29 mouse cellular contexts compared by ENCODE assay signal in genomic region chr1:171948161-171948945, GRCm38 (mm10). TPM values are rescaled to one million over a fixed set of nuclear protein-coding genes. Genes with fewer than 3 reads are reported as not detected.
DNase-seq lines count a peak whose midpoint lies in the region; ATAC-seq lines count a peak whose summit lies in the region.
"Had no signal": no experiment of that assay in that cellular context is flagged by ENCODE, and none has a peak within 500 bp of the region (broad histone marks: within the 10 kb centered on the region; RNA-seq: fewer than 3 reads in every experiment).

No protein-coding gene starts in this region.

- no peaks in the 10 kb centered on the region for H3K27me3 ChIP-seq in midbrain, embryonic 11.5 days (ENCODE audit: control insufficient read depth, insufficient read depth, low read length)
- no peaks in the 10 kb centered on the region for H3K27me3 ChIP-seq in midbrain, embryonic 16.5 days (ENCODE audit: control insufficient read depth, insufficient read depth, low read depth, low read length)
- H3K27me3 ChIP-seq in neural tube, embryonic 14.5 days (ENCODE audit: control insufficient read depth, insufficient read depth, low read length), result no peaks in the 10 kb centered on the region
- H3K27me3 ChIP-seq in neural tube, embryonic 15.5 days (replicated peaks), result no peaks in the 10 kb centered on the region
- H3K27me3 ChIP-seq in hindbrain, embryonic 13.5 days, result no peaks in the 10 kb centered on the region
- no peaks in the 10 kb centered on the region for H3K27me3 ChIP-seq in hindbrain, embryonic 16.5 days (replicated peaks; ENCODE audit: control insufficient read depth, insufficient read depth, low read length)
- H3K27me3 ChIP-seq in kidney, embryonic 16.5 days (ENCODE audit: insufficient read depth, low read length), result no peaks in the 10 kb centered on the region
- H3K27me3 ChIP-seq: heart, embryonic 12.5 days; heart, embryonic 15.5 days; intestine, embryonic 15.5 days had no signal

- H3K9ac ChIP-seq in midbrain, embryonic 11.5 days (ENCODE audit: low read length), result no peak overlapping the region
- no peak overlapping the region for H3K9ac ChIP-seq in midbrain, embryonic 16.5 days (ENCODE audit: low read depth, low read length)
- H3K9ac ChIP-seq in neural tube, embryonic 14.5 days (replicated peaks; ENCODE audit: low read depth, low read length), result no peak overlapping the region
- no peak overlapping the region for H3K9ac ChIP-seq in neural tube, embryonic 15.5 days (replicated peaks)
- H3K9ac ChIP-seq in hindbrain, embryonic 13.5 days, result no peak overlapping the region
- H3K9ac ChIP-seq in hindbrain, embryonic 16.5 days (ENCODE audit: low read depth, low read length), result no peak overlapping the region
- H3K9ac ChIP-seq in kidney, embryonic 16.5 days (replicated peaks; ENCODE audit: low read length), result no peak overlapping the region
- H3K9ac ChIP-seq: forebrain, postnatal 0 days; heart, embryonic 12.5 days; heart, embryonic 15.5 days; intestine, embryonic 15.5 days had no signal

- ATAC-seq in midbrain, embryonic 11.5 days (ENCODE audit: low FRiP score), result no peak
- no peak for ATAC-seq in midbrain, embryonic 16.5 days
- ATAC-seq in neural tube, embryonic 14.5 days (ENCODE audit: low read depth), result peak; percentile 44; the same call in 1 of the 2 replicates
- no peak for ATAC-seq in neural tube, embryonic 15.5 days (ENCODE audit: low FRiP score)
- peak; percentile 68; the same call in 1 of the 2 replicates for ATAC-seq in hindbrain, embryonic 13.5 days (ENCODE audit: low FRiP score)
- ATAC-seq in hindbrain, embryonic 16.5 days, result peak; percentile 79
- no peak for ATAC-seq in kidney, embryonic 16.5 days (ENCODE audit: low FRiP score, low TSS enrichment)
- ATAC-seq: CD4-positive, CD25-positive, alpha-beta regulatory T cell, adult 4 months; forebrain, embryonic 14.5 days; forebrain, postnatal 0 days; intestine, embryonic 15.5 days had no signal

- no peaks in the 10 kb centered on the region for H3K36me3 ChIP-seq in midbrain, embryonic 11.5 days (ENCODE audit: control insufficient read depth, insufficient read depth, low read length)
- no peaks in the 10 kb centered on the region for H3K36me3 ChIP-seq in midbrain, embryonic 16.5 days (ENCODE audit: control insufficient read depth, insufficient read depth, low read length)
- no peaks in the 10 kb centered on the region for H3K36me3 ChIP-seq in neural tube, embryonic 14.5 days (ENCODE audit: control insufficient read depth, insufficient read depth, low read length)
- no peaks in the 10 kb centered on the region for H3K36me3 ChIP-seq in neural tube, embryonic 15.5 days
- H3K36me3 ChIP-seq in hindbrain, embryonic 13.5 days, result no peaks in the 10 kb centered on the region
- H3K36me3 ChIP-seq in hindbrain, embryonic 16.5 days (ENCODE audit: control insufficient read depth, insufficient read depth, low read length), result no peaks in the 10 kb centered on the region
- no peaks in the 10 kb centered on the region for H3K36me3 ChIP-seq in kidney, embryonic 16.5 days (ENCODE audit: insufficient read depth, low read length)
- H3K36me3 ChIP-seq: heart, embryonic 12.5 days; heart, embryonic 15.5 days; intestine, embryonic 15.5 days had no signal

- no peak overlapping the region for H3K4me2 ChIP-seq in midbrain, embryonic 11.5 days
- H3K4me2 ChIP-seq in midbrain, embryonic 16.5 days (ENCODE audit: low read length), result no peak overlapping the region
- no peak overlapping the region for H3K4me2 ChIP-seq in neural tube, embryonic 14.5 days (ENCODE audit: low read depth, low read length)
- H3K4me2 ChIP-seq in neural tube, embryonic 15.5 days, result no peak overlapping the region
- H3K4me2 ChIP-seq in hindbrain, embryonic 13.5 days, result no peak overlapping the region
- H3K4me2 ChIP-seq in hindbrain, embryonic 16.5 days (ENCODE audit: low read length), result no peak overlapping the region
- H3K4me2 ChIP-seq in kidney, embryonic 16.5 days (replicated peaks; ENCODE audit: low read depth, low read length), result no peak overlapping the region
- H3K4me2 ChIP-seq: heart, embryonic 12.5 days; heart, embryonic 15.5 days; intestine, embryonic 15.5 days had no signal

- H3K4me1 ChIP-seq in midbrain, embryonic 11.5 days (ENCODE audit: control insufficient read depth, insufficient read depth, low read length), result no peaks in the 10 kb centered on the region
- H3K4me1 ChIP-seq in midbrain, embryonic 16.5 days (ENCODE audit: control insufficient read depth, insufficient read depth, low read length), result no peaks in the 10 kb centered on the region
- H3K4me1 ChIP-seq in neural tube, embryonic 14.5 days (ENCODE audit: control insufficient read depth, insufficient read depth, low read length), result no peaks in the 10 kb centered on the region
- H3K4me1 ChIP-seq in neural tube, embryonic 15.5 days, result no peaks in the 10 kb centered on the region
- peaks cover 11% of the 10 kb centered on the region; the same call in 1 of the 2 replicates for H3K4me1 ChIP-seq in hindbrain, embryonic 13.5 days (replicated peaks)
- H3K4me1 ChIP-seq in hindbrain, embryonic 16.5 days (ENCODE audit: control insufficient read depth, insufficient read depth, low read depth, low read length), result no peaks in the 10 kb centered on the region
- no peaks in the 10 kb centered on the region for H3K4me1 ChIP-seq in kidney, embryonic 16.5 days (ENCODE audit: insufficient read depth, low read length)
- H3K4me1 ChIP-seq: heart, embryonic 12.5 days; heart, embryonic 15.5 days; intestine, embryonic 15.5 days had no signal

- 83% methylated on average over 11 of the region's 11 CpGs for WGBS in midbrain, embryonic 11.5 days
- 74% methylated on average over 11 of the region's 11 CpGs for WGBS in midbrain, embryonic 16.5 days
- WGBS in neural tube, embryonic 14.5 days, result 46% methylated on average over 11 of the region's 11 CpGs
- 43% methylated on average over 11 of the region's 11 CpGs for WGBS in neural tube, embryonic 15.5 days
- 45% methylated on average over 11 of the region's 11 CpGs for WGBS in hindbrain, embryonic 13.5 days
- WGBS in hindbrain, embryonic 16.5 days, result 42% methylated on average over 11 of the region's 11 CpGs
- 70% methylated on average over 11 of the region's 11 CpGs for WGBS in kidney, embryonic 16.5 days

- no peaks in the 10 kb centered on the region for H3K9me3 ChIP-seq in midbrain, embryonic 11.5 days (ENCODE audit: control insufficient read depth, low read length)
- H3K9me3 ChIP-seq in midbrain, embryonic 16.5 days (replicated peaks; ENCODE audit: control insufficient read depth, low read length, poor library complexity, severe bottlenecking), result no peaks in the 10 kb centered on the region
- H3K9me3 ChIP-seq in neural tube, embryonic 14.5 days (ENCODE audit: control insufficient read depth, low read length), result no peaks in the 10 kb centered on the region
- H3K9me3 ChIP-seq in neural tube, embryonic 15.5 days (replicated peaks), result no peaks in the 10 kb centered on the region
- no peaks in the 10 kb centered on the region for H3K9me3 ChIP-seq in hindbrain, embryonic 13.5 days
- H3K9me3 ChIP-seq in hindbrain, embryonic 16.5 days (ENCODE audit: control insufficient read depth, low read length), result no peaks in the 10 kb centered on the region
- no peaks in the 10 kb centered on the region for H3K9me3 ChIP-seq in kidney, embryonic 16.5 days (ENCODE audit: low read length)
- H3K9me3 ChIP-seq: heart, embryonic 12.5 days; heart, embryonic 15.5 days; intestine, embryonic 15.5 days had no signal

- DNase-seq in midbrain, embryonic 11.5 days (ENCODE audit: low spot score, missing footprints), result peak; percentile 72
- DNase-seq in embryo, embryonic 11 days, result no peak
- DNase-seq: adrenal gland, adult 2 months; adrenal gland, postnatal 14 days; cerebellum, adult 11 months; cerebellum, adult 2 months; cerebellum, postnatal 10 days; cerebellum, postnatal 36 days; forebrain, postnatal 0 days; gastrocnemius, adult 2 months; gastrocnemius, postnatal 14 days; heart, adult 18-20 months; heart, postnatal 14 days; heart, postnatal 4 days had no signal

- H3K27ac ChIP-seq in midbrain, embryonic 11.5 days (ENCODE audit: low read depth, low read length), result no peak overlapping the region
- no peak overlapping the region for H3K27ac ChIP-seq in midbrain, embryonic 16.5 days (ENCODE audit: low read length)
- no peak overlapping the region for H3K27ac ChIP-seq in neural tube, embryonic 14.5 days (ENCODE audit: low read depth, low read length)
- H3K27ac ChIP-seq in neural tube, embryonic 15.5 days (replicated peaks), result no peak overlapping the region
- peak overlapping the region; percentile 26; the same call in 1 of the 2 replicates for H3K27ac ChIP-seq in hindbrain, embryonic 13.5 days
- no peak overlapping the region for H3K27ac ChIP-seq in hindbrain, embryonic 16.5 days (ENCODE audit: low read depth, low read length)
- H3K27ac ChIP-seq in kidney, embryonic 16.5 days (ENCODE audit: low read length), result no peak overlapping the region
- H3K27ac ChIP-seq: gastrocnemius, adult 2 months; heart, embryonic 15.5 days; intestine, embryonic 15.5 days had no signal

- no peak overlapping the region for H3K4me3 ChIP-seq in midbrain, embryonic 11.5 days (ENCODE audit: low read depth, low read length)
- H3K4me3 ChIP-seq in midbrain, embryonic 16.5 days (ENCODE audit: low read depth, low read length), result no peak overlapping the region
- H3K4me3 ChIP-seq in neural tube, embryonic 14.5 days (ENCODE audit: low read depth, low read length), result no peak overlapping the region
- H3K4me3 ChIP-seq in neural tube, embryonic 15.5 days (replicated peaks), result no peak overlapping the region
- H3K4me3 ChIP-seq in hindbrain, embryonic 13.5 days, result no peak overlapping the region
- H3K4me3 ChIP-seq in hindbrain, embryonic 16.5 days (ENCODE audit: low read length), result no peak overlapping the region
- H3K4me3 ChIP-seq in kidney, embryonic 16.5 days (ENCODE audit: low read length), result no peak overlapping the region
- H3K4me3 ChIP-seq: gastrocnemius, adult 2 months; heart, embryonic 12.5 days; heart, embryonic 15.5 days; intestine, embryonic 15.5 days had no signal

RNA-seq across cellular contexts. Expression of gene Slamf6, which starts 31.0 kb away (rescaled TPM):
- not detected in 2 replicates for polyA plus RNA-seq in midbrain, embryonic 11.5 days (2014; fragmentation: Nextera tagmentation; extraction: Ambion mirVana)
- polyA plus RNA-seq in midbrain, embryonic 16.5 days (2015; fragmentation: Nextera tagmentation; extraction: Ambion mirVana), result not detected in 2 replicates
- polyA plus RNA-seq in neural tube, embryonic 14.5 days (2014; fragmentation: Nextera tagmentation; extraction: Ambion mirVana), result 0.13 TPM in 1 of 2 replicates, not detected in the other
- polyA plus RNA-seq in neural tube, embryonic 15.5 days (2015; fragmentation: Nextera tagmentation; extraction: Ambion mirVana), result 0.14 and 15.4 TPM in 2 replicates
- polyA plus RNA-seq in hindbrain, embryonic 13.5 days (2015; fragmentation: Nextera tagmentation; extraction: Ambion mirVana), result not detected in 2 replicates
- 0.35 TPM in 1 of 2 replicates, not detected in the other for polyA plus RNA-seq in hindbrain, embryonic 16.5 days (2015; fragmentation: Nextera tagmentation; extraction: Ambion mirVana)
- 0.12 and 0.24 TPM in 2 replicates for polyA plus RNA-seq in kidney, embryonic 16.5 days (2015; fragmentation: Nextera tagmentation; extraction: Ambion mirVana)
- polyA plus RNA-seq: C2C12; cerebellum, adult 2 months; embryonic facial prominence, embryonic 11.5 days; forebrain, embryonic 11.5 days; forebrain, embryonic 14.5 days; heart, embryonic 12.5 days had no signal

RNA-seq across cellular contexts. Expression of gene Gm10521, which starts 52.9 kb away (rescaled TPM):
- not detected in 2 replicates for polyA plus RNA-seq in midbrain, embryonic 11.5 days (2014; fragmentation: Nextera tagmentation; extraction: Ambion mirVana)
- polyA plus RNA-seq in midbrain, embryonic 16.5 days (2015; fragmentation: Nextera tagmentation; extraction: Ambion mirVana), result not detected in 2 replicates
- not detected in 2 replicates for polyA plus RNA-seq in neural tube, embryonic 14.5 days (2014; fragmentation: Nextera tagmentation; extraction: Ambion mirVana)
- polyA plus RNA-seq in neural tube, embryonic 15.5 days (2015; fragmentation: Nextera tagmentation; extraction: Ambion mirVana), result not detected in 2 replicates
- not detected in 2 replicates for polyA plus RNA-seq in hindbrain, embryonic 13.5 days (2015; fragmentation: Nextera tagmentation; extraction: Ambion mirVana)
- not detected in 2 replicates for polyA plus RNA-seq in hindbrain, embryonic 16.5 days (2015; fragmentation: Nextera tagmentation; extraction: Ambion mirVana)
- polyA plus RNA-seq in kidney, embryonic 16.5 days (2015; fragmentation: Nextera tagmentation; extraction: Ambion mirVana), result not detected in 2 replicates
- polyA plus RNA-seq: C2C12; embryonic facial prominence, embryonic 11.5 days; embryonic facial prominence, embryonic 14.5 days; forebrain, embryonic 11.5 days; forebrain, embryonic 14.5 days; forebrain, postnatal 0 days; heart, embryonic 12.5 days; heart, embryonic 15.5 days; intestine, embryonic 15.5 days had no signal

Comparison
In these comparisons a context has a peak if more than half of its experiments do, and no peak if none do; other contexts are left out.
1. ATAC-seq: peak in neural tube, embryonic 14.5 days (single experiment), hindbrain, embryonic 13.5 days (single experiment) and hindbrain, embryonic 16.5 days (single experiment); none in midbrain, embryonic 11.5 days (single experiment), midbrain, embryonic 16.5 days (single experiment), neural tube, embryonic 15.5 days (single experiment) and kidney, embryonic 16.5 days (single experiment).